Mouse (Mus musculus) layer of hippocampus, adult 2 months (tissue): ENCODE measurements around the gene Rad9b. TPM values are rescaled to one million over a fixed set of nuclear protein-coding genes. Genes with fewer than 3 reads are reported as not detected.
"Not testable (repeated sequence)": the region's sequence is repeated elsewhere in the genome, so short reads cannot be mapped to it uniquely, and the experiment has no call there.

Experiments
- DNase-seq, 2 experiments: peaks; one replicate each; pipeline ENCODE4 v3.0.0; 2022; ENCODE audit warnings: low spot score in 2 of 2
- H3K27ac ChIP-seq: fragments of 200-600 bp; 2 replicates; pipeline ENCODE4 v1.8.1; 2022
- H3K4me3 ChIP-seq: fragments of 200-600 bp; 2 replicates; pipeline ENCODE4 v1.8.1; 2022; ENCODE audit warnings: mild to moderate bottlenecking
- CTCF ChIP-seq: fragments of 200-600 bp; conservative IDR thresholded peaks from 2 replicates; pipeline ENCODE4 v1.8.1; 2022; ENCODE audit warnings: antibody characterized with exemption, mild to moderate bottlenecking, moderate library complexity
- total RNA-seq, 2 experiments: library from RNA; stranded (reverse); gene quantifications; 2 replicates each; pipeline ENCODE4 v1.2.3; 2021

Rad9b gene
- total RNA-seq, 2 experiments from 2014 or later, result 5.1 to 5.9 TPM

DNA sequence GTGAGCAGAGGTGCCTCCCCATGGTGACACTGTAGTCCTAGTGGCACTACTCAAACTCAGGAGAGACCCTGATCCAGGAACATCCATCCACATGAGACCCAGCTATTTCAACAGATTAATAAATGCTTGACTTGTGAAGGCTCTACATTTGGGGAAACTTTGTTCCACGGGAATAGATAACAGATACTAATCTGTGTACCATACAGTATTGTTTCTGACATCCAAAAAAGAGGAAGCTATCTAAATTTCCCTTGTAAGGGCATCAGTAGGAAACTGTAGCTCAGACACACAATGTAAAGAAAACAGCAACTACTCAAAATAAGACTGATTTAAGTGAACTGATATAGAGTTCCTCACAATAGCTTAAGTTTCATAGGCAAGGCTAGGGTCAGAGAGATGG, 11.2 kb downstream of the Rad9b start:
- Histone ChIP-seq H3K4me3 (no peak overlapping the region), H3K27ac (no peak overlapping the region)
- DNase-seq, result no peak
- no peak for TF ChIP-seq CTCF

DNA sequence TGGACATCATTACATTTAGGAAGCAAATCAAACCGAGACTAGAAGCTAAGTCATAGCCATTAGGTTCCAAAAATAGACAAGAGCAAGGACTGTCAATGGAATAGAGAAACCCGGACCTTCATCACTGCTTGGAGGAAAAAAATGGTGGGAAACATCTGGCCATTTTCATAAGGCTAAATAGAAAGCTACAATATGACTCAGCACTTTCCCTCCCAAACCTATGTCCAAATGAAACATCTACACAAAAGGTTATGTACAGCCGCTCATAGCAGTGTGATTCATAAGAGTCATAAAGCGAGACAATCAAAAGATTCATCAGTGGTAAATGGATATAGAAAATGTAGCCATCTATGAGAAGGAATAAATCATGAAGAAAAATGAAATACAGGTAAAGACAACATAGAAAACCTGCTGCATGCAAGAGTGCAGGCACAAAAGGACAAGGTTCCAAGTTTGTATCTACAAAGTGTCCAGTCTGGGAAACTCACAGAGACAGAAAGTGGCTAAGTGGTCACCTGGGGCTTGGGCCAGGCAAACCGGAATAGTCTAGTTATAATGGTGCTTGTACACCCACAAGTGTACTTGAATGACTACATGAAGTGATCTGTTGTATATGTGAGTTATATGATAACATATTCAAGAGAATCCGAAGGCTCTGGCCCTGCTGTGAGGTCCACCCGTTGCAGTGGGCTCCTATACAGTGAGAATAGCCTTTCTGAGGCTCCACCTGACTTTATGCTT, 17.3 kb downstream of the Rad9b start:
- no peak for DNase-seq
- TF ChIP-seq CTCF, result no peak
- no peak overlapping the region for H3K27ac ChIP-seq
- no peak overlapping the region for H3K4me3 ChIP-seq

DNA sequence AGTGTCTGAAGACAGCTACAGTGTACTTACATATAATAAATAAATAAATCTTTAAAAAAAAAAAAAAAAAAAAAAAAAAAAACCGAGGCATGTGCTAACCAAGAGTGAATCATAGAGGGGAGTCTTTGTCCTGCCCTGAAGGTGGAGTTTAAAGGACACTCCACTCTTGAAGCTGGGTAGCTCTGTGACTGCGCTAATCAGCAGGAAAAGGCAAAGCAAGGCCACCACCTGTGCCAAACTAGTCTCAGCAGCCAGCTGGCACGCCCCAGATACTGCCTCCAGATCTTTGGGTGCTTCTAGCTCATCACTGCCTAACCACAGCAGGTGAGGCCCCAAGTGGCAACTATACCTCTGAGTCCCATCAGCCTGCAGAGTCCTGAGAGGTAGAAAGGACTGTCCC, 19.4 kb downstream of the Rad9b start:
- TF ChIP-seq CTCF, result no peak
- H3K27ac ChIP-seq, result no peak overlapping the region
- DNase-seq, result no peak
- no peak overlapping the region for H3K4me3 ChIP-seq

DNA sequence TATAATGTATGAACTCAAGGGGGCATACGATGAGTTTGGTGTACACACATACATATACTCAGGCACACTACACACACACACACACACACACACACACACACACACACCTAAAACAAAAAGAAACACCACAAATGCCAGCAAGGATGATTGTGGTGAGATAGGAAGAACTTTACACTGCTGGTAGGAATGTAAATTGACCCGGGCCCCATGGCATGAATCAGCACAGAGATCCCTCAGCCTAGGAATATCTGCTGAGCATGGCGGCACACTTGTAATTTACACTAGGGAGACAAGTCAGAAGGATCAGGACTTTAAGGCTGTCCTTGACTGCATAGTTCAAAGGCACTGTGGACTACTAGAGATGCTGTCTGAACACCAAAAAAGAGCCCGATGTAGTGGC, 23.8 kb downstream of the Rad9b start:
- DNase-seq, result no peak
- no peak for TF ChIP-seq CTCF
- Histone ChIP-seq H3K4me3 (no peak overlapping the region), H3K27ac (no peak overlapping the region)

DNA sequence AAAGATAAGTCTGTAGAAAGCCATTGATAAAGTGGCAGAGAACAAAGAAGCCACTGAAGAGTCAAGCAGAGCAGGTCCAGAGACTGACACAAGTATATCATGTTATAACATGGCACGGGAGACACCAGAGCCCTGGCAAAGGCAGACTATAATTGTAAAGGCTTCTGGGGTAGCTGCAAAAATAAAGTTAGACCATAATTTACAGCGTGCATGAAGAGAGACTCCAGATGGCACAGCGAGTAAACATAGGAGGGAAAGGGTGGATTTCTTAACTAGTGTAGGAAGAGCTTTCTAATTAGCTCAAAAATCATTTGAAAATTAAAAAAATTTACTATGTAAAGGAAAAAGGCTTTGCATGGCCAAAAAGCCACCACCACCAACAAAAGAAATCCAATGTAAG, 26.8 kb downstream of the Rad9b start:
- DNase-seq, result no peak
- no peak overlapping the region for H3K4me3 ChIP-seq
- H3K27ac ChIP-seq, result peak overlapping the region; percentile 36
- TF ChIP-seq CTCF, result no peak

DNA sequence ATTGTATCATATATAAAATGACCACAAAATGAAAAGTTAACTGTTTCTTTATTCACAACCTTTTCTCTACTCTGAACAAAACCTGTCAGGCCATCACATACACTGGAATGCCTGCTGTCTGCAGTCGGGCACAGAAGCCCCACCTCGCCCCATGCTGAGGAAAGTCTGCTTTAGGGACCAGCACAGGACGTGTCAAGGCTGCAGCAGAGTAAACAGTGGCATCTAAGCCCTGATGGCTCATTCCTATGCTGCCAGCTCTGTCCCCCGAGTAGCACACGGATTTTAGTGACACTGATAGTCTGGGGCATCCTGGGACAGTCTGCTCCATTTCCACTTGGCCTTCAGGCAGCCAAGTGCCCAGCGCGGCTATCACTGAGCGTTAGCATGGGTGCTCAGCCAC, 28.6 kb downstream of the Rad9b start:
- DNase-seq, result no peak
- TF ChIP-seq CTCF, result no peak
- Histone ChIP-seq H3K4me3 (no peak overlapping the region; the same call in 1 of the 2 replicates), H3K27ac (peak overlapping the region; percentile 88)

DNA sequence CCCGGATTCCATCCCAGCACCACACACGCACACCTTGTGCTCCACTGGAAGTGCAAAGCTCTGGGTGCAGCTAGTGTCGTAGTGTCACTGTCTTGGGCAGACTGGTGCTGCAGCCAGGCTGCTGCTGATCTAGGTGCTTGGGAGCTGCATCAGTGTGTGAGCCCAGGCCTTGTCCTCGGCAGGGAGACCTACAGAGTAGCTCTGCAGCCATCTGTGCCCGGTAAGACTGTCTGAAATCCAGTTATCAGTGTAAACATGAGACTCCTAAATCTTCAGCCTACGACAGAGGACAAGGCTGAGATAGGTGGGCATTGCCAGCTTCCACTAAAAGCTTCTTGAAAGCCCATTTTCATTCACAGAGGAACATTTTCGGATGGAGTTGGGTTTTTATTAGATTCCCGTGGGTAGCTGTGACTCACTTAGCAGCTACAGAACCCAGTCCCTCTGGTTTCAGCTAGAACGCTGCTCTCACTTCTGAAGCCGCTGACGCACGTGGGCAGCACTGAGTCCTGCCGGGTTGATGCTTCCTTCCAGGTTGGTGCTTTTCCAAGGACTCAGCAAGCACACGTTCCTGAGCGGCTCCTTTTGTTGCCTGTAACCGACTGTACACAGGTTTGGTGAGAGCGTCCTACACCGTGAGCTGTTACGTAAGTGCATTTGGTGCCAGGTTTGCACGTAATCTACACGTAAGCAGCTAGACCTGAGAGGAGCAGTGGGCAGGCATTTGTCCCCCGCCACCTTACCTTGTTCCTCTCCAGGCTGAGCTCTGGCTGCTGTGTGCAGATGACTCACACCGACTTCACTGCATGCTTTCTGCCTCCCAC, 29.2 kb downstream of the Rad9b start:
- Histone ChIP-seq H3K4me3 (peak overlapping the region; percentile 8; the same call in 1 of the 2 replicates), H3K27ac (peak overlapping the region; percentile 88)
- TF ChIP-seq CTCF, result peak; percentile 50
- peak; percentile 65 to 81 for DNase-seq

DNA sequence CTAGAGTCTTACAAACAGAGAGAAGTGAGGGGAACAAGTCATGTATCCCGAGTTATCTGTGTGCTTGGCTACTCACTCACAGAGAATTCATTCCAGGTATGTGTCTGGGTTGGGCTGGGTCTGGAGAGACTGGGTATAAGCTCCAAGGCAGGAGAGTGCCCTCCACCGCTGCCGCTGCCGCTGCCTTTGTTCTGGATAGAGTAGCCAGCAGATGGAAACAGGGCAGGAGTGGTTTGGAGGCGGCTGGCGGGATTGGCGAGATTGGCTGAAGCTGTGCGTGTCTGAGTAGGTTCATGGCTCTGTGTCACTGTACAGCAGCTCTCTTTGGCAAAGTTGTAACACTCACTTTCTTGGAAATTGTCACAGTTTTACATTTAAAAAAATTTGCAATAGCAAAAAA, 30.5 kb downstream of the Rad9b start:
- Histone ChIP-seq H3K27ac (no peak overlapping the region), H3K4me3 (no peak overlapping the region)
- TF ChIP-seq CTCF, result no peak
- no peak for DNase-seq

DNA sequence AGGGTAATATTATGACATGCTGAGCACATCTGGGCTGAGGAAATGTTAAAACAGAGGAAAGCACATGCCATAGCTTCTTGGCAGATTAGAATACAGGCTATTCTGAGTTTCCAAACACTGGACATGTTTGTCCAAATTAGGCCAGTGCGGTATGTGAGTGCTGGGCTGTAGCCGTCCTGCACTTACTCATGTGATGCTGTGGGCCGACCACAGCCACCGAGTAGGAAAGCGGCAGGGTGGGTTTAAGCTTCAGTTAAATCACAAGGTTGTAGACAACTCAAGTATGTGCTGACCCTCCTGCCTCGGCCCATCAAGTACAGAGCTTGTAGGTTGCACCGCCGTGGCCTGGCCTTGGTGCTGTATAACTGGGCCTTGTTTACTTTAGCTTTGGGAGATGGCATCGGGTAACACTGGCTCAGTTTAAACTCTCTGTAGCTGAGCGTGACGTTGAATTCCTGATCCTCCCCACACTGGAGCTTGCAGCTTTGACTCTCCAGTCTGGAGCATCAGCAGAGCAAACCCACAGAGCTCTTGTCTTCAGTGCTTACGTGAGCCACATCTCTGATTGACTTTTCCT, 33.7 kb downstream of the Rad9b start:
- peak overlapping the region; percentile 78 for H3K27ac ChIP-seq
- no peak overlapping the region for H3K4me3 ChIP-seq
- no peak for TF ChIP-seq CTCF
- no peak for DNase-seq

DNA sequence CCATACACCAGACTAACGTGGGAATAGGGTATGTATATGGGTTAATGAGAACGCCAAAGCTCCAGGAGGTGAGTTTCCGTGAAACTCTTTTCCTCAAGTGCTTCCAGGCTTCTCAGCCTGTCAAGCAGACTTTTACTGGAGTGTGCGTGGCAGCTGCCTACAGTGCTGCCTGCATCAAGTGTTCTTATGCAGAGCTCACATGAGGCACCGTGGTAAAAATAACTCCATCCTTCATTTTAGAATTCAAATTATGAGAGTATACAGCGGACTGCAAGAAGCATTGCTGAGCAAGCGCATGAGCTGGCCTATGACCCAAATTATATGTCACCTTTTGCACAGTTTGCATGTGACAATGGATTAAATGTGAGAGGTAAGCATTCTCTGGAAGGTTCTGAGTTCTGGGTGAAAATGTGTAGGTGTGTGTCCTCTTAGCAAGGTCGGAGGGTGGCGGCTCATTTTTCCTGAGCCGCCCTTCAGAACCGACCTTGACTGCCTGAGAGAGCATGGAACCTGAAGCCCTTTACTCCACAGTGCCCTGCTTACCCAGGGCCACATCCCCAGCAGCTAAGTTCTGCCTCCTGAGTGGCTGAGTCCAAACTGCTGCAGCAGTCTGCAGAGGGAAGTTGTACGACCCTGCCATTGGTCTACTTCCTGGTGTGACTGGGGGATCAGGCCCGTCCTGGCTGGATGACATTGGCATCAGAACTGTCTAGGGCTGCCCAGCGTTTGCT, 34.4 kb downstream of the Rad9b start:
- Histone ChIP-seq H3K27ac (peak overlapping the region; percentile 78), H3K4me3 (no peak overlapping the region)
- no peak for TF ChIP-seq CTCF
- DNase-seq, result no peak

DNA sequence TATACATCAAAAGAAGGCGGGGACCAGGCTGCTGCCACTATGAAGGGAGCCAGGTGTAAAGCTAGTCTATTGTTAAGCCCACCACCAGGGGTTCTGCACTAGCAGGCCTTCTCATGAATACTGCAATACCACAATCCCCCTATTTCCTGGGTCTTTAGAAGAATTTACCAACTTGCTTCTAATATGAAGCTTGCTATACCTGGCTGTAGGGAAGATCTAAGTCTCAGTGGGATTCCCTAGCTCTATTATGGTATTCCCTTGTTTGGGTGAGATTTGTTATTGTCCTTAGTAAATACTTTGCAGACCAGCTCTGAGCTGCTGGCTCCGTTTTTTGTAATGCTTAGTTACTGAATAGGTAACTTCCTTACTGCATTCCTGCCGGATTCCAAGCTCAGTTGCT, 35.1 kb downstream of the Rad9b start:
- DNase-seq, H3K4me3 ChIP-seq: not testable (repeated sequence)
- peak overlapping the region; percentile 78 for H3K27ac ChIP-seq

DNA sequence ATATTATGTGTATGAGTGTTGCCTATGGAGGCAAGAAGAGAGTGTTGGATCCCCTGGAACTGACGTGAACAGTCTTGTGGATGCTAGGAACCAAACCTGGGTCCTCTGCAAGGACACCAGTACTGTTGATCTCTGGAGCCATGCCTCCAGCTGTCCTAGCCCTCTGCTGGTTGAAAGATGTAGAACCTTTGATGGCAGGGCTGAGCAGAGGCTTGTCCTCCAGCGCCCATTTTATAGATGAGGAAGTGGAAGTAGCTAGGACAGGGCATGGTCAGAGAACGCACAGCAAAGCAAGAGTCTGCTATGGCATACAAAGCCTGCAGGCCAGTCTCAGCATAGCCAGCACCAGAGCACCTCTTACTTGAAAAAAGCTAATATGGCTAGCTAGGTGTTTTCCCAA, 35.9 kb downstream of the Rad9b start:
- DNase-seq, result no peak
- peak overlapping the region; percentile 56; the same call in 1 of the 2 replicates for H3K27ac ChIP-seq
- H3K4me3 ChIP-seq, result no peak overlapping the region
- TF ChIP-seq CTCF, result peak; percentile 69

DNA sequence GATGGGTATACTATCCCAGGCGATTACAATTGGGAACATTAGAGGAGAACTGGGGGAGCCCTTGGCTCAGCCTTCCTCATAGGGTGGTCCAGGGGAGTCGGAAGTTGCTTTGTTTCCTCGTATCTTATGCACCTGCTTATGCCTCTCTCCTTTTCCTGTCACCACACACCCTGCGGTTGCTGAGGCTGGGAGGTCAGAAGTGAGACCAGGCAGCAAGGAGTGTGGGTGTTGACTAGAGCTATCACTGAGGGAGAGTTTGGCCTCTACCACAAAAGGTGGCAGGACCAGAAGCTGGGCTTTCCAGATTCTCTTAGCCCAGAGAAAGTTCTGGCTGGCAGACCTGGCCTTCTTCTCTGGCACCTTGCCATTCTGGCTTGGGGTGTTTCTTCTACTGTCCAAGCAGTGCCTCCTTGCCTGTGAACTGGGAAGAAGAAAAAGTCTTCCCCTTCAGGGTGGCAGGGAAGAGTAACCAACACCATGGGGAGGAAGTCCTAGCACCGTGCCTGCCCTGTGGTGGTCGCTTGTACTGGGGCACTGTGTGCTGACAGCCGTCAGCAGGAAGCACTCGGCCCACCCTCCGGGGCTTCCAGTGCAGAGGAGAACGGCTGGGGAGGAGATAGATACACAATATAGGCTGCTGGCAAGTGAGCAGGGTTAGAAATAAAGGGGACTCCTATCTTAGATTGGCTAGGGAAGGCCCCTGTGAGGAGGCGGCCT, 36.5 kb downstream of the Rad9b start:
- DNase-seq, result no peak
- peak overlapping the region; percentile 56; the same call in 1 of the 2 replicates for H3K27ac ChIP-seq
- no peak overlapping the region for H3K4me3 ChIP-seq
- TF ChIP-seq CTCF, result no peak
